Mouse (Mus musculus) stomach, postnatal 0 days (tissue): Measurements from ENCODE around the gene G6pc3.

Experiments
- CTCF ChIP-seq: IDR thresholded peaks from 2 replicates; pipeline ENCODE4 v1.5.1; 2016; ENCODE audit warnings: antibody characterized with exemption, low read depth, mild to moderate bottlenecking, moderate library complexity
- EP300 ChIP-seq: optimal IDR thresholded peaks from 2 replicates; pipeline ENCODE3; 2016; ENCODE audit warnings: antibody characterized with exemption

- no peak for TF ChIP-seq CTCF
- TF ChIP-seq EP300: no peak
These were observed 25.2 kb downstream of the G6pc3 start for GRCm38 (mm10) chr11:102214430-102215156.
